8 mouse cellular contexts compared by ENCODE assay signal in the genomic region with DNA sequence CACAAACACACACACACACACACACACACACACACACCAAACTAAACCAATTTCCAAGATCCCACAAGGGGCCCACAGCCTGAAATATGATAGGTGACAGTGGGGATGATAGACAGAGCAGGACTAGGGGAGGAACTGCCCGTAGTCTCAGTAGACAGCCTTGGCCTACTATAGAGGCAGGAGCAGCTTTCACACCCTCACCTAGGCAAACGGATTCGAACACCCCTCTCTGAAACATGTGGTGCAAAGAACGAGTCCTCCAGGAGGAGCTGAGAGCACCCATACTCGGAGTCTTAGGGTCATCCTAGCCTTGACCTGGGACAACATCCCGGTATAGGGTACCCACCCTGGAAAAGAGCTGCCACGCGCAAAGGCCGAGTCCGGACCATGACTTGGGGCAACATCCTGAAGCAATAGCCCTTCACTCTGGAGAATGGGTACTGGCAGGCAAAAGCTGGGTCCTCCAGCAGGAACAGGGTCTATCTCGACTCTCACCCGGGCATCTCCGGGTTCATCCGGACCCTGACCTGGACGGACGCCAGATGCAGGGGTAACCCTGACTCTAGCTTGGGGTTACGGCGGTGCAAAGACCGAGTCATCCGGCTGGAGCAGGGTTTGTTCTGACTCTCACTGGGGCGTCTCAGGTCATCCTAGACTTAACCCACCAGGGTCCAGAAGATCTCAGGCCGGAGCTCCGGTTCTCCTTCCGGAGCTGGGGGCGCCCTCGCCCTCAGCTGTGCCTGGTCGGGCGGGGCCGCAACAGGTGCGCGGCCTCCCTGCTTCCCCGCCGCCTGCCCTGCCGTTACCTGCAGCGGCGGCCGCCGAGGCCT. TPM values are rescaled to one million over a fixed set of nuclear protein-coding genes. Genes with fewer than 3 reads are reported as not detected.
A peak's percentile ranks its signal among the peaks of the same experiment; 100 is the strongest.
DNase-seq lines count a peak whose midpoint lies in the region; ATAC-seq and TF ChIP-seq lines count a peak whose summit lies in the region.

No protein-coding gene starts in this region.

- WGBS in heart, embryonic 11.5 days (ENCODE audit: insufficient replicate concordance) = 4% methylated on average over 38 of the region's 38 CpGs
- WGBS in stomach, postnatal 0 days = 7% methylated on average over 38 of the region's 38 CpGs

- intact Hi-C loops in heart, postnatal 25 days (cut with DNase I) = loop anchor here (2.0 kb wide), 1 partner anchor 67 kb away; the partner anchor contains the start of gene Bccip

- peak; percentile 77 for ATAC-seq in heart, embryonic 11.5 days (replicated peaks; ENCODE audit: insufficient number of reproducible peaks, low FRiP score, low TSS enrichment)
- peak; percentile 38 for ATAC-seq in megakaryocyte progenitor cell, adult 5-6 weeks (replicated peaks; ENCODE audit: poor library complexity)
- no peak for ATAC-seq in stomach, postnatal 0 days (ENCODE audit: low FRiP score, low TSS enrichment)

- peak; percentile 95 for DNase-seq in heart, adult 11 months
- no peak for DNase-seq in heart, postnatal 25 days (ENCODE audit: low spot score)
- DNase-seq in kidney, postnatal 10 days = peak; percentile 68
- DNase-seq in stomach, postnatal 0 days (ENCODE audit: low spot score) = peak; percentile 30

- no peak for TF ChIP-seq CTCF in E14TG2a.4 (conservative IDR thresholded peaks at IDR 0.05; ENCODE audit: low read length)
- TF ChIP-seq CTCF in cortical plate, adult 2 months (IDR thresholded peaks at IDR 0.05; ENCODE audit: extremely low read depth, insufficient read depth, low read length) = no peak
- no peak; the same call in 1 of the 2 replicates for TF ChIP-seq CTCF in stomach, postnatal 0 days (IDR thresholded peaks at IDR 0.05; ENCODE audit: low read depth)

- H3K27me3 ChIP-seq in E14TG2a.4 (ENCODE audit: insufficient read depth, low read length) = peaks cover 7% of the 10 kb centered on the region
- no peaks in the 10 kb centered on the region for H3K27me3 ChIP-seq in heart, embryonic 11.5 days (ENCODE audit: control insufficient read depth, insufficient read depth, low read length)
- no peaks in the 10 kb centered on the region for H3K27me3 ChIP-seq in stomach, postnatal 0 days (ENCODE audit: control insufficient read depth, insufficient read depth, low read length)

- H3K9ac ChIP-seq in heart, embryonic 11.5 days (ENCODE audit: low read depth, low read length) = peak overlapping the region; percentile 86
- peak overlapping the region; percentile 79 for H3K9ac ChIP-seq in stomach, postnatal 0 days (ENCODE audit: low read length)

- peak overlapping the region; percentile 94 for H3K4me2 ChIP-seq in heart, embryonic 11.5 days
- peak overlapping the region; percentile 89 for H3K4me2 ChIP-seq in stomach, postnatal 0 days (replicated peaks; ENCODE audit: low read depth)

- peak overlapping the region; percentile 87 for H3K4me3 ChIP-seq in E14TG2a.4 (replicated peaks; ENCODE audit: low read length)
- H3K4me3 ChIP-seq in cortical plate, adult 2 months (ENCODE audit: insufficient read depth, low read length) = peak overlapping the region; percentile 85
- H3K4me3 ChIP-seq in heart, embryonic 11.5 days (ENCODE audit: low read depth, low read length) = peak overlapping the region; percentile 91
- H3K4me3 ChIP-seq in stomach, postnatal 0 days (ENCODE audit: low read depth, low read length) = peak overlapping the region; percentile 69

- TF ChIP-seq EP300 in stomach, postnatal 0 days (optimal IDR thresholded peaks at IDR 0.05) = no peak

- H3K36me3 ChIP-seq in E14TG2a.4 (ENCODE audit: insufficient read depth, low read length) = no peaks in the 10 kb centered on the region
- H3K36me3 ChIP-seq in heart, embryonic 11.5 days (ENCODE audit: control insufficient read depth, insufficient read depth, low read length) = no peaks in the 10 kb centered on the region
- no peaks in the 10 kb centered on the region for H3K36me3 ChIP-seq in stomach, postnatal 0 days (ENCODE audit: control insufficient read depth, insufficient read depth, low read length)

- H3K4me1 ChIP-seq in E14TG2a.4 (replicated peaks; ENCODE audit: low read depth, low read length) = peaks cover 47% of the 10 kb centered on the region
- H3K4me1 ChIP-seq in cortical plate, adult 2 months (ENCODE audit: control insufficient read depth, insufficient read depth, low read length) = peaks cover 6% of the 10 kb centered on the region
- H3K4me1 ChIP-seq in heart, embryonic 11.5 days (ENCODE audit: control insufficient read depth, insufficient read depth, low read length) = peaks cover 5% of the 10 kb centered on the region; the same call in 1 of the 2 replicates
- H3K4me1 ChIP-seq in stomach, postnatal 0 days (replicated peaks; ENCODE audit: control insufficient read depth, insufficient read depth) = no peaks in the 10 kb centered on the region

- no peak for TF ChIP-seq POLR2A in cortical plate, adult 2 months (IDR thresholded peaks at IDR 0.05; ENCODE audit: extremely low read depth, insufficient read depth, low read length)

- peak overlapping the region; percentile 52; the same call in 1 of the 2 replicates for H3K27ac ChIP-seq in cortical plate, adult 2 months (ENCODE audit: insufficient read depth, low read length)
- H3K27ac ChIP-seq in heart, embryonic 11.5 days (ENCODE audit: low read depth, low read length) = peak overlapping the region; percentile 57; the same call in 1 of the 2 replicates
- 0 out of 2 replicates have a peak overlapping the region, but pooled peaks have one; percentile 9 for H3K27ac ChIP-seq in stomach, postnatal 0 days (replicated peaks)

- H3K9me3 ChIP-seq in E14TG2a.4 (ENCODE audit: low read length) = no peaks in the 10 kb centered on the region
- no peaks in the 10 kb centered on the region for H3K9me3 ChIP-seq in heart, embryonic 11.5 days (replicated peaks; ENCODE audit: control insufficient read depth, low read length)
- H3K9me3 ChIP-seq in stomach, postnatal 0 days (ENCODE audit: control insufficient read depth, low read length) = no peaks in the 10 kb centered on the region

RNA-seq across cellular contexts. Expression of gene Fank1, which starts 0.7 kb away (rescaled TPM):
- not detected for total RNA-seq in heart, postnatal 25 days (2021)
- polyA plus RNA-seq in cortical plate, adult 2 months (2012; rRNA removed) = 5.8 TPM in 2 replicates
- 0.10 TPM in 1 of 2 replicates, not detected in the other for polyA plus RNA-seq in heart, embryonic 11.5 days (2014; fragmentation: Nextera tagmentation; extraction: Ambion mirVana)
- total RNA-seq in megakaryocyte progenitor cell, adult 5-6 weeks (2015) = not detected in 2 replicates
- not detected in 2 replicates for total RNA-seq in megakaryocyte progenitor cell, adult 5-6 weeks (2017)
- polyA plus RNA-seq in stomach, postnatal 0 days (2015; fragmentation: Nextera tagmentation; extraction: Ambion mirVana) = 0.34 and 0.50 TPM in 2 replicates

RNA-seq across cellular contexts. Expression of gene Dhx32, which starts 6.5 kb away (rescaled TPM):
- 10 to 100 TPM; 33.7 to 35.7 TPM for total RNA-seq in heart, postnatal 25 days (2021)
- 26.5 and 28.1 TPM in 2 replicates for polyA plus RNA-seq in cortical plate, adult 2 months (2012; rRNA removed)
- polyA plus RNA-seq in heart, embryonic 11.5 days (2014; fragmentation: Nextera tagmentation; extraction: Ambion mirVana) = 24.7 and 30.8 TPM in 2 replicates
- 8.4 and 11.0 TPM in 2 replicates for total RNA-seq in megakaryocyte progenitor cell, adult 5-6 weeks (2015)
- total RNA-seq in megakaryocyte progenitor cell, adult 5-6 weeks (2017) = 21.7 and 23.6 TPM in 2 replicates
- polyA plus RNA-seq in stomach, postnatal 0 days (2015; fragmentation: Nextera tagmentation; extraction: Ambion mirVana) = 57.6 and 59.8 TPM in 2 replicates
